In genomic region chr7:99785553-99785952, GRCm38 (mm10) we compare ENCODE assay signal across 32 mouse cellular contexts. TPM values are rescaled to one million over a fixed set of nuclear protein-coding genes. Genes with fewer than 3 reads are reported as not detected.
"Had no signal": no experiment of that assay in that cellular context is flagged by ENCODE, and none has a peak within 500 bp of the region (broad histone marks: within the 10 kb centered on the region; RNA-seq: fewer than 3 reads in every experiment).

No protein-coding gene starts in this region.

- ATAC-seq: hindbrain, postnatal 0 days; inflammation-experienced regulatory T-cells, adult 6 months; intestine, embryonic 15.5 days; intestine, postnatal 0 days had no signal

- H3K27me3 ChIP-seq: heart, embryonic 12.5 days; hindbrain, embryonic 13.5 days; hindbrain, embryonic 15.5 days; intestine, embryonic 15.5 days; limb, embryonic 12.5 days; liver, embryonic 13.5 days; liver, embryonic 15.5 days had no signal

- DNase-seq: gastrocnemius, adult 2 months; gastrocnemius, postnatal 10 days; gastrocnemius, postnatal 25 days; heart, postnatal 10 days; heart, postnatal 4 days; kidney, adult 18-20 months; kidney, adult 8-10 months; kidney, postnatal 10 days; kidney, postnatal 25 days; kidney, postnatal 4 days; liver; liver, embryonic 13.5 days had no signal

- H3K36me3 ChIP-seq: heart, embryonic 10.5 days; heart, embryonic 12.5 days; hindbrain, embryonic 10.5 days; hindbrain, embryonic 13.5 days; hindbrain, embryonic 15.5 days; intestine, embryonic 15.5 days; limb, embryonic 10.5 days; limb, embryonic 12.5 days; liver, embryonic 13.5 days; liver, embryonic 15.5 days had no signal

- H3K4me2 ChIP-seq: heart, embryonic 12.5 days; hindbrain, embryonic 13.5 days; hindbrain, embryonic 15.5 days; intestine, embryonic 15.5 days; limb, embryonic 12.5 days; liver, embryonic 11.5 days; liver, embryonic 13.5 days; liver, embryonic 15.5 days had no signal

- H3K4me3 ChIP-seq: gastrocnemius, adult 2 months; heart, embryonic 10.5 days; heart, embryonic 12.5 days; hindbrain, embryonic 10.5 days; hindbrain, embryonic 13.5 days; hindbrain, embryonic 15.5 days; intestine, embryonic 15.5 days; layer of hippocampus, adult 2 months; left cerebral cortex, adult 2 months; limb, embryonic 10.5 days; limb, embryonic 12.5 days; liver, embryonic 13.5 days; liver, embryonic 15.5 days had no signal

- H3K9ac ChIP-seq: heart, embryonic 12.5 days; hindbrain, embryonic 13.5 days; hindbrain, embryonic 15.5 days; intestine, embryonic 15.5 days; limb, embryonic 12.5 days; liver, embryonic 13.5 days; liver, embryonic 15.5 days had no signal

- H3K4me1 ChIP-seq: heart, embryonic 10.5 days; heart, embryonic 12.5 days; intestine, embryonic 15.5 days; liver, embryonic 13.5 days; liver, embryonic 15.5 days had no signal

- H3K9me3 ChIP-seq: heart, embryonic 10.5 days; heart, embryonic 12.5 days; hindbrain, embryonic 10.5 days; hindbrain, embryonic 13.5 days; hindbrain, embryonic 15.5 days; intestine, embryonic 15.5 days; limb, embryonic 10.5 days; limb, embryonic 12.5 days; liver, embryonic 13.5 days; liver, embryonic 15.5 days had no signal

- H3K27ac ChIP-seq: gastrocnemius, adult 2 months; heart, embryonic 10.5 days; hindbrain, embryonic 10.5 days; hindbrain, embryonic 13.5 days; hindbrain, embryonic 15.5 days; hindbrain, postnatal 0 days; intestine, embryonic 15.5 days; layer of hippocampus, adult 2 months; left cerebral cortex, adult 2 months; limb, embryonic 10.5 days; limb, embryonic 12.5 days; liver, embryonic 13.5 days; liver, embryonic 15.5 days had no signal

RNA-seq across cellular contexts. Expression of gene Olfr521, which starts 22.2 kb away (rescaled TPM):
- polyA plus RNA-seq: heart, embryonic 10.5 days; heart, embryonic 12.5 days; heart, embryonic 14.5 days; heart, embryonic 16.5 days; hindbrain, embryonic 10.5 days; hindbrain, embryonic 13.5 days; hindbrain, embryonic 15.5 days; hindbrain, postnatal 0 days; inflammation-experienced regulatory T-cells, adult 6 months; intestine, embryonic 15.5 days; intestine, postnatal 0 days; kidney, embryonic 14.5 days; kidney, embryonic 16.5 days; limb, embryonic 10.5 days; limb, embryonic 12.5 days; limb, embryonic 14.5 days; liver, embryonic 11.5 days; liver, embryonic 13.5 days; liver, embryonic 15.5 days had no signal

RNA-seq across cellular contexts. Expression of gene Olfr520, which starts 55.5 kb away (rescaled TPM):
- polyA plus RNA-seq: heart, embryonic 12.5 days; heart, embryonic 14.5 days; heart, embryonic 16.5 days; hindbrain, embryonic 10.5 days; hindbrain, embryonic 13.5 days; hindbrain, embryonic 15.5 days; hindbrain, postnatal 0 days; inflammation-experienced regulatory T-cells, adult 6 months; intestine, embryonic 15.5 days; intestine, postnatal 0 days; kidney, embryonic 14.5 days; kidney, embryonic 16.5 days; limb, embryonic 10.5 days; limb, embryonic 12.5 days; limb, embryonic 14.5 days; liver, embryonic 11.5 days; liver, embryonic 13.5 days; liver, embryonic 15.5 days had no signal
